ENCODE assay signal across 8 mouse cellular contexts in the genomic region with DNA sequence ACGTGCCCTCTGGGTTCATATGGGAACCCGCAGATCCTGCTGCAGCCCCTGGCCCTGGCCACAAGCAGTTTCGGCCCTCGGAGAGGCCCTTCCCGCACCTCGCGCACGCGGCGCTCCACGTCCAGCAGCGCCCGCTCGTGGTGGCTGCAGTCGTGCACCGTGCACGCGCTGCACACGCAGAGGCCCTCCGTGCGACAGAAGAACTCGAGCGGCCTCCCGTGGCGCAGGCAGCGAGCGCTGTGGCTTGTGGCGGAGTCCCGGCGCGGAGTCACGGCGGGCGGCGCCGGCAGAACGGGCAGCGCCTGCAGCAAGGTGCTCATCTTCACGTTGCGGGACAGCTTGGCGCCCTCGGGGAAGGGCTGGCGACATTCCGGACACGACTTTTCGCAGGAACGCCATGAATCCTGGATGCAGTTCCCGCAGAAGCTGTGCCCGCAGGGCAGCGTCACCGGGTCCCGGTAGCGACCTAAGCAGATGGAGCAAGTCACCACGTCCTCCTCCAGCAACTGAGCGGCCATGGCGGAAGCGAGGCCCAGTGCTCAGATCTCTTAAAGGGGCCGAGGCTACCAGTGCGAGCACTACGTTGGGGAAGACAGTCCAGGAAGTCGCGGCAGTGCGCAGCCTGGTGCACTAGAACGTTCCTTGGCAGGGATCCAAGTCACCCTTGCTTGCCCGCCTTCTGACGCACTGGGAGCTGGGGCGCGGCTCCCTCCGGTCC. TPM values are rescaled to one million over a fixed set of nuclear protein-coding genes. Genes with fewer than 3 reads are reported as not detected.
DNase-seq lines count a peak whose midpoint lies in the region; ATAC-seq lines count a peak whose summit lies in the region.

A gene (minus strand): TSS at position 641 of the 718 bp plus-strand sequence.

- H3K4me1 ChIP-seq in embryonic facial prominence, embryonic 10.5 days: peaks cover 64% of the 10 kb centered on the region
- peaks cover 15% of the 10 kb centered on the region for H3K4me1 ChIP-seq in midbrain, embryonic 11.5 days (ENCODE audit: control insufficient read depth, insufficient read depth, low read length)

- H3K4me3 ChIP-seq in embryonic facial prominence, embryonic 10.5 days: peak within 1 kb of the TSS; percentile 69
- peak within 1 kb of the TSS; percentile 37 for H3K4me3 ChIP-seq in midbrain, embryonic 11.5 days (ENCODE audit: low read depth, low read length)

- H3K27ac ChIP-seq in embryonic facial prominence, embryonic 10.5 days (replicated peaks): peak within 1 kb of the TSS; percentile 90
- peak within 1 kb of the TSS; percentile 32 for H3K27ac ChIP-seq in midbrain, embryonic 11.5 days (ENCODE audit: low read depth, low read length)

- intact Hi-C loops in left cerebral cortex, postnatal 4 days (cut with DNase I): loop anchor here (5.0 kb wide), 1 partner anchor 43 kb away; a partner anchor contains a TSS

- WGBS in embryonic facial prominence, embryonic 10.5 days: 2% methylated on average over 69 of the region's 69 CpGs
- 2% methylated on average over 69 of the region's 69 CpGs for WGBS in midbrain, embryonic 11.5 days

- peaks cover 18% of the 10 kb centered on the region for H3K27me3 ChIP-seq in embryonic facial prominence, embryonic 10.5 days (replicated peaks; ENCODE audit: low read depth, poor library complexity, severe bottlenecking)
- H3K27me3 ChIP-seq in midbrain, embryonic 11.5 days (ENCODE audit: control insufficient read depth, insufficient read depth, low read length): no peaks in the 10 kb centered on the region

- no peaks in the 10 kb centered on the region for H3K9me3 ChIP-seq in embryonic facial prominence, embryonic 10.5 days
- H3K9me3 ChIP-seq in midbrain, embryonic 11.5 days (ENCODE audit: control insufficient read depth, low read length): no peaks in the 10 kb centered on the region

- DNase-seq in adrenal gland, postnatal 10 days: peak; percentile 93
- peak; percentile 90 for DNase-seq in embryonic facial prominence, embryonic 10.5 days (ENCODE audit: low spot score)
- DNase-seq in kidney, adult 11 months: peak; percentile 89
- DNase-seq in left cerebral cortex, postnatal 4 days: peak; percentile 90
- peak; percentile 98 for DNase-seq in midbrain, embryonic 11.5 days (ENCODE audit: low spot score, missing footprints)
- DNase-seq in right cerebral cortex, postnatal 4 days: peak; percentile 86
- peak; percentile 86 for DNase-seq in yolk sac, embryonic 10.5 days (ENCODE audit: low spot score)

- peaks cover 51% of the 10 kb centered on the region for H3K36me3 ChIP-seq in embryonic facial prominence, embryonic 10.5 days (replicated peaks)
- peaks cover 10% of the 10 kb centered on the region; the same call in 1 of the 2 replicates for H3K36me3 ChIP-seq in midbrain, embryonic 11.5 days (ENCODE audit: control insufficient read depth, insufficient read depth, low read length)

- peak within 1 kb of the TSS; percentile 49 for H3K4me2 ChIP-seq in midbrain, embryonic 11.5 days

- peak; percentile 72 for ATAC-seq in granulocyte monocyte progenitor cell, adult 5-6 weeks (replicated peaks; ENCODE audit: poor library complexity, severe bottlenecking)
- peak; percentile 87 for ATAC-seq in midbrain, embryonic 11.5 days (ENCODE audit: low FRiP score)

- H3K9ac ChIP-seq in midbrain, embryonic 11.5 days (ENCODE audit: low read length): peak within 1 kb of the TSS; percentile 69

RNA-seq across cellular contexts. Expression of the gene that starts here (rescaled TPM):
- total RNA-seq in adrenal gland, postnatal 10 days (2021): 1 to 10 TPM; 6.3 to 8.1 TPM
- 1.9 and 2.3 TPM in 2 replicates for polyA plus RNA-seq in embryonic facial prominence, embryonic 10.5 days (2016; fragmentation: Nextera tagmentation; extraction: Ambion mirVana)
- 11.6 and 18.1 TPM in 2 replicates for total RNA-seq in granulocyte monocyte progenitor cell, adult 5-6 weeks (2014; fragmentation: Nextera tagmentation)
- total RNA-seq in granulocyte monocyte progenitor cell, adult 5-6 weeks (2017): 3.7 and 7.0 TPM in 2 replicates
- 1 to 10 TPM; 4.9 to 5.2 TPM for total RNA-seq in left cerebral cortex, postnatal 4 days (2021)
- 1.3 TPM in 2 replicates for polyA plus RNA-seq in midbrain, embryonic 11.5 days (2014; fragmentation: Nextera tagmentation; extraction: Ambion mirVana)

Comparison
In these comparisons a context has a peak if more than half of its experiments do, and no peak if none do; other contexts are left out.
1. Peak in every context shown above with its lines: DNase-seq, ATAC-seq, H3K4me3 ChIP-seq and H3K27ac ChIP-seq.